ENCODE assay signal across 7 mouse cellular contexts in genomic region chr11:5296576-5297115, GRCm38 (mm10). TPM values are rescaled to one million over a fixed set of nuclear protein-coding genes. Genes with fewer than 3 reads are reported as not detected.
DNase-seq lines count a peak whose midpoint lies in the region; ATAC-seq and TF ChIP-seq lines count a peak whose summit lies in the region.

No protein-coding gene starts in this region.

- POLR2A ChIA-PET in Patski (lab: Charles Lee) = no interaction called here

- CTCF ChIA-PET in Patski (lab: Charles Lee) = no interaction called here

- H3K4me3 ChIP-seq in kidney, adult 2 months (ENCODE audit: insufficient read depth, low read depth, low read length) = no peak overlapping the region

- peak; percentile 32 for ATAC-seq in Patski
- peak; percentile 41 for ATAC-seq in inflammation-experienced regulatory T-cells, adult 6 months

- peak; percentile 50 for DNase-seq in kidney, adult 2 months
- no peak for DNase-seq in kidney, postnatal 14 days
- DNase-seq in Patski (ENCODE audit: low read depth, low spot score) = peak; percentile 34
- peak; percentile 60 for DNase-seq in naive thymus-derived CD4-positive, alpha-beta T cell, adult 2 months (ENCODE audit: low read depth)
- DNase-seq in cerebellum, postnatal 36 days = no peak
- no peak for DNase-seq in layer of hippocampus, adult 9-10 months (ENCODE audit: low spot score)

- 28% methylated on average over 2 of the region's 2 CpGs for WGBS in kidney, adult 2 months

- TF ChIP-seq POLR2A in kidney, adult 2 months (IDR thresholded peaks at IDR 0.05; ENCODE audit: low read depth, low read length) = no peak

- peaks cover 23% of the 10 kb centered on the region for H3K4me1 ChIP-seq in kidney, adult 2 months (ENCODE audit: control insufficient read depth, insufficient read depth, low read length)

- no peaks in the 10 kb centered on the region for H3K27me3 ChIP-seq in kidney, adult 2 months (replicated peaks; ENCODE audit: control insufficient read depth, insufficient read depth, low read length)
- no peaks in the 10 kb centered on the region for H3K27me3 ChIP-seq in Patski

- in situ Hi-C loops in Patski (cut with MboI; ENCODE audit: low pct_unique_long_range_greater_than_20kb) = loop anchor here (5.0 kb wide), 1 partner anchor 56 kb away; no protein-coding TSS in a partner anchor

- H3K36me3 ChIP-seq in kidney, adult 2 months (ENCODE audit: control insufficient read depth, insufficient read depth, low read length) = no peaks in the 10 kb centered on the region

- H3K27ac ChIP-seq in kidney, adult 2 months (ENCODE audit: insufficient read depth, low read depth, low read length) = peak overlapping the region; percentile 62

- no peak for TF ChIP-seq CTCF in kidney, adult 2 months (conservative IDR thresholded peaks at IDR 0.05; ENCODE audit: insufficient read depth, insufficient read length, low read depth, low read length)
- no peak for TF ChIP-seq CTCF in Patski (IDR thresholded peaks at IDR 0.05)

RNA-seq across cellular contexts. Expression of gene Kremen1, which starts 35.3 kb away (rescaled TPM):
- 21.6 and 22.7 TPM in 2 replicates for polyA plus RNA-seq in kidney, adult 2 months (2012; rRNA removed)
- 73.0 TPM for polyA plus RNA-seq in Patski (2021)
- 1 to 10 TPM; 2.3 to 4.1 (median 3.0) TPM for polyA plus RNA-seq in inflammation-experienced regulatory T-cells, adult 6 months (2017; shearing (Covaris generic))

Comparison
In these comparisons a context has a peak if more than half of its experiments do, and no peak if none do; other contexts are left out.
1. DNase-seq: peak in kidney, adult 2 months (single experiment), Patski (single experiment) and naive thymus-derived CD4-positive, alpha-beta T cell, adult 2 months (single experiment); none in kidney, postnatal 14 days (single experiment), cerebellum, postnatal 36 days (0 of 2) and layer of hippocampus, adult 9-10 months (single experiment).